In the genomic region with DNA sequence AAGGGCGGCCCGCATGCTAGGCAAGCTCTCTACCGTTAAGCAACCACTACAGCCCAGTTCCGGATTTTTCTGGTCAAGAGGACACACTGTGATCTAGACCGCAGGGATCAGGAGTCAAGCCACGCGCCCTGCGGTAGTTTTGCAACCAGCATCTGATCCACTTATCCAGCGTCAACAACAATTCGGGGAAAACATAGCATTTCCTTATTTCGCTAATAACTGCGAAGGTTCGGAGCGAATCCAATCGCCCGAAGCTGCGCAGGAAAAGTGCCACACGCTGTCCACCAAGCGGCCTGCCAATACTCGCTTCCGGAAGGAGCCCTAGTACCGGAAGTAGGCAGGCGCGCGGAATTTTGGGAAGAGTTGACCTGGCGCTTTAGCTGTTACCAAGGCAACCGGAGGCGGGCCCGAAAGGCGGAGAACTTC, we compare ENCODE assay signal across 8 mouse cellular contexts. TPM values are rescaled to one million over a fixed set of nuclear protein-coding genes. Genes with fewer than 3 reads are reported as not detected.
DNase-seq lines count a peak whose midpoint lies in the region; ATAC-seq lines count a peak whose summit lies in the region.

No protein-coding gene starts in this region.

- peak; percentile 84 for ATAC-seq in megakaryocyte progenitor cell, adult 5-6 weeks (replicated peaks; ENCODE audit: poor library complexity)

- DNase-seq in adipocyte (ENCODE audit: low spot score), result peak; percentile 98
- DNase-seq in embryo, embryonic 10 days (ENCODE audit: low spot score), result peak; percentile 96
- peak; percentile 93 for DNase-seq in gastrocnemius, postnatal 10 days
- DNase-seq in induced T-regulatory cell, adult 2 months (ENCODE audit: low read depth), result peak; percentile 88
- DNase-seq in left cerebral cortex, adult 9 months (ENCODE audit: low spot score in 2 of 2), result peak; percentile 66 to 93
- DNase-seq in right cerebral cortex, postnatal 14 days, result peak; percentile 94
- DNase-seq in urinary bladder, postnatal 36 days (ENCODE audit: low spot score in 2 of 2), result peak; percentile 88 to 94

RNA-seq across cellular contexts. Expression of a gene that starts 4.5 kb away (rescaled TPM):
- total RNA-seq in gastrocnemius, postnatal 10 days (2021), result 1 to 10 TPM; 2.9 to 4.2 TPM
- 25.1 and 30.4 TPM in 2 replicates for total RNA-seq in megakaryocyte progenitor cell, adult 5-6 weeks (2015)
- 10.3 and 11.1 TPM in 2 replicates for total RNA-seq in megakaryocyte progenitor cell, adult 5-6 weeks (2017)

Comparison
In these comparisons a context has a peak if more than half of its experiments do, and no peak if none do; other contexts are left out.
1. Peak in every context shown above with its lines: DNase-seq and ATAC-seq.